Comparison of ENCODE assay signal across 14 mouse cellular contexts in the genomic region with DNA sequence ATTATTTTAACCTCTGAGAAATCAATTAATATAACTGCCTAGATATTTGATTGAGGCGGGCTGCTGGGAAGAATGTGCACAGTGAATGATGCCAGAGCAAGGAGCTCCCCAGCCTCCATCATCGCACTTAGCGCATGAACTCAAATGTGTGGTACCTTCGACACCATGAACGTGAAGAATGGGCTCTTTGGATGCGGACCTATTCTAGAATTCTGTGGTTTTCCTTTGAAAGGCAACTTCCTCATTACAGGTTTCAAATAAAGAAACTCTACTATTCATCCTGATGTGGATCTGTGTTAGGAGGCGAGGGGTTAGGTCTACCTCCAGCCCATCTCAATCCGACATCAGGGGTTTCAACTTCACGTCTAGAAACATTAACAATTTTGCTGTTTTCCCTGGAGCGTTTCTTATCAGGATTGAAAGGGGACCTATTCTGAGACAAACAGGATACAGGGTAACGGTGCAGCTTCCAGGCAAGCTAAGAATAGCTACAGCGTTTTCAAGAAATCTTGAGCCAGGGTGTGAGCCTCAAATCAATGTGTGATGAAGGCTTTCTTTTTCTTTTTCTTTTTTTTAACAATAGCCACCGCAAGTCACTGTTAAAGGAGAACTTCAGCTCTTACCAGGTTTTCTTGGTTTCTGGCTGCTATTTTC.
A peak's percentile ranks its signal among the peaks of the same experiment; 100 is the strongest.
DNase-seq lines count a peak whose midpoint lies in the region; ATAC-seq and TF ChIP-seq lines count a peak whose summit lies in the region.
"Had no signal": no experiment of that assay in that cellular context is flagged by ENCODE, and none has a peak within 500 bp of the region (broad histone marks: within the 10 kb centered on the region; RNA-seq: fewer than 3 reads in every experiment).

No protein-coding gene starts in this region.

- ATAC-seq in kidney, embryonic 15.5 days (replicated peaks; ENCODE audit: low FRiP score), result no peak
- no peak for ATAC-seq in liver, postnatal 0 days

- H3K9me3 ChIP-seq in heart, embryonic 10.5 days, result no peaks in the 10 kb centered on the region
- H3K9me3 ChIP-seq in kidney, embryonic 15.5 days (replicated peaks), result no peaks in the 10 kb centered on the region
- H3K9me3 ChIP-seq in liver, postnatal 0 days (ENCODE audit: low read length), result no peaks in the 10 kb centered on the region
- H3K9me3 ChIP-seq: liver, embryonic 13.5 days had no signal

- no peaks in the 10 kb centered on the region for H3K27me3 ChIP-seq in heart, embryonic 10.5 days (ENCODE audit: insufficient read depth, poor library complexity, severe bottlenecking)
- no peaks in the 10 kb centered on the region for H3K27me3 ChIP-seq in kidney, embryonic 15.5 days
- H3K27me3 ChIP-seq in liver, postnatal 0 days (ENCODE audit: insufficient read depth, low read length), result no peaks in the 10 kb centered on the region
- H3K27me3 ChIP-seq: liver, embryonic 13.5 days had no signal

- DNase-seq in heart, embryonic 10.5 days (ENCODE audit: low spot score), result no peak
- no peak for DNase-seq in heart, postnatal 36 days
- no peak for DNase-seq in kidney, postnatal 14 days
- DNase-seq in MEL-GATA-1-ER (ENCODE audit: extremely low read depth, low read depth), result peak; percentile 38
- DNase-seq in liver, postnatal 0 days, result no peak
- DNase-seq in lung, postnatal 14 days, result no peak
- DNase-seq in adrenal gland, postnatal 14 days, result no peak
- DNase-seq: forebrain, postnatal 0 days; kidney, adult 11 months; layer of hippocampus, adult 9-11 months; liver, embryonic 13.5 days; lung, postnatal 10 days; midbrain, embryonic 14.5 days had no signal

- TF ChIP-seq EP300 in liver, postnatal 0 days (IDR thresholded peaks at IDR 0.05; ENCODE audit: low read depth), result 0 out of 2 replicates have a peak, but pooled peaks have one; percentile 55

- peak overlapping the region; percentile 67; the same call in 1 of the 2 replicates for H3K27ac ChIP-seq in heart, embryonic 10.5 days
- 0 out of 2 replicates have a peak overlapping the region, but pooled peaks have one; percentile 1 for H3K27ac ChIP-seq in kidney, embryonic 15.5 days
- no peak overlapping the region for H3K27ac ChIP-seq in liver, postnatal 0 days (ENCODE audit: low read depth)
- H3K27ac ChIP-seq: liver, embryonic 13.5 days had no signal

- no peaks in the 10 kb centered on the region for H3K36me3 ChIP-seq in heart, embryonic 10.5 days
- no peaks in the 10 kb centered on the region for H3K36me3 ChIP-seq in kidney, embryonic 15.5 days
- H3K36me3 ChIP-seq in liver, postnatal 0 days (replicated peaks; ENCODE audit: insufficient read depth, low read length), result no peaks in the 10 kb centered on the region
- H3K36me3 ChIP-seq: liver, embryonic 13.5 days had no signal

- WGBS in heart, embryonic 10.5 days, result 55% methylated on average over 13 of the region's 13 CpGs
- WGBS in kidney, embryonic 15.5 days, result 77% methylated on average over 13 of the region's 13 CpGs
- WGBS in liver, postnatal 0 days (ENCODE audit: insufficient replicate concordance), result 30% methylated on average over 13 of the region's 13 CpGs

- TF ChIP-seq CTCF in liver, postnatal 0 days (IDR thresholded peaks at IDR 0.05; ENCODE audit: low read depth), result no peak

- H3K4me3 ChIP-seq in heart, embryonic 10.5 days, result no peak overlapping the region
- H3K4me3 ChIP-seq in kidney, embryonic 15.5 days (replicated peaks), result no peak overlapping the region
- H3K4me3 ChIP-seq in liver, postnatal 0 days (ENCODE audit: low read depth, low read length), result no peak overlapping the region
- H3K4me3 ChIP-seq: liver, embryonic 13.5 days had no signal

- intact Hi-C loops in heart, postnatal 36 days (cut with DNase I), result loop anchor here (2.0 kb wide), 1 partner anchor 109 kb away; no protein-coding TSS in a partner anchor

- no peak overlapping the region for H3K9ac ChIP-seq in kidney, embryonic 15.5 days
- no peak overlapping the region for H3K9ac ChIP-seq in liver, postnatal 0 days (replicated peaks)
- H3K9ac ChIP-seq: forebrain, postnatal 0 days; liver, embryonic 13.5 days had no signal

- peaks cover 33% of the 10 kb centered on the region for H3K4me1 ChIP-seq in heart, embryonic 10.5 days
- H3K4me1 ChIP-seq in kidney, embryonic 15.5 days, result peaks cover 20% of the 10 kb centered on the region
- no peaks in the 10 kb centered on the region for H3K4me1 ChIP-seq in liver, postnatal 0 days (ENCODE audit: insufficient read depth)
- H3K4me1 ChIP-seq: liver, embryonic 13.5 days had no signal

- H3K4me2 ChIP-seq in kidney, embryonic 15.5 days, result no peak overlapping the region
- H3K4me2 ChIP-seq in liver, postnatal 0 days (ENCODE audit: low read depth, low read length), result peak overlapping the region; percentile 18; the same call in 1 of the 2 replicates
- H3K4me2 ChIP-seq: liver, embryonic 13.5 days had no signal
